Mouse (Mus musculus) heart, adult 8-10 months (tissue): ENCODE measurements around the gene Gxylt1. TPM values are rescaled to one million over a fixed set of nuclear protein-coding genes. Genes with fewer than 3 reads are reported as not detected.
A peak's percentile ranks its signal among the peaks of the same experiment; 100 is the strongest.
"Not testable (repeated sequence)": the region's sequence is repeated elsewhere in the genome, so short reads cannot be mapped to it uniquely, and the experiment has no call there.

Experiments
- DNase-seq: peaks from one replicate; pipeline ENCODE4 v3.0.0; 2022; ENCODE audit warnings: low spot score
- total RNA-seq, 4 experiments: library from RNA; stranded (reverse); gene quantifications; 2 replicates each; pipeline ENCODE4 v1.2.4; 2022

Gene Gxylt1
- 10 to 100 TPM in 3 of 4 experiments, 1 to 10 TPM in 1; 9.5 to 12.4 (median 11.0) TPM for total RNA-seq

GRCm38 (mm10) chr15:93274679-93275583 lies at the start of gene Gxylt1:
Gene Gxylt1, minus strand, starts transcription at chr15:93275179.
- DNase-seq, result peak; percentile 100

- DNase-seq, result peak; percentile 48
Measured at GRCm38 (mm10) chr15:93318781-93319180, 43.8 kb upstream of the Gxylt1 start.

GRCm38 (mm10) chr15:93310304-93310703 lies 35.3 kb upstream of the Gxylt1 start:
- not testable (repeated sequence) for DNase-seq

GRCm38 (mm10) chr15:93298197-93298596 lies 23.2 kb upstream of the Gxylt1 start:
- DNase-seq, result no peak

- DNase-seq, result no peak
Measured at GRCm38 (mm10) chr15:93294483-93294882, 19.5 kb upstream of the Gxylt1 start.

- DNase-seq, result no peak
Measured at GRCm38 (mm10) chr15:93288321-93288720, 13.3 kb upstream of the Gxylt1 start.

- no peak for DNase-seq
Measured at GRCm38 (mm10) chr15:93287628-93288027, 12.6 kb upstream of the Gxylt1 start.

- DNase-seq, result no peak
Measured at GRCm38 (mm10) chr15:93285244-93285643, 10.3 kb upstream of the Gxylt1 start.

- no peak for DNase-seq
Measured at GRCm38 (mm10) chr15:93284326-93284725, 9.3 kb upstream of the Gxylt1 start.

GRCm38 (mm10) chr15:93283349-93283748 lies 8.4 kb upstream of the Gxylt1 start:
- DNase-seq, result no peak

GRCm38 (mm10) chr15:93276276-93276675 lies 1.3 kb upstream of the Gxylt1 start:
- DNase-seq, result no peak

- DNase-seq, result no peak
Measured at GRCm38 (mm10) chr15:93275623-93276022, 644 bp upstream of the Gxylt1 start.

GRCm38 (mm10) chr15:93273788-93274678 lies 946 bp downstream of the Gxylt1 start:
- no peak for DNase-seq

- DNase-seq, result no peak
Measured at GRCm38 (mm10) chr15:93272948-93273347, 2.0 kb downstream of the Gxylt1 start.

- no peak for DNase-seq
Measured at GRCm38 (mm10) chr15:93270289-93270855, 4.6 kb downstream of the Gxylt1 start.

GRCm38 (mm10) chr15:93269572-93269971 lies 5.4 kb downstream of the Gxylt1 start:
- DNase-seq, result no peak

- no peak for DNase-seq
Measured at GRCm38 (mm10) chr15:93268001-93268400, 7.0 kb downstream of the Gxylt1 start.

- DNase-seq, result no peak
Measured at GRCm38 (mm10) chr15:93267479-93267878, 7.5 kb downstream of the Gxylt1 start.

- no peak for DNase-seq
Measured at GRCm38 (mm10) chr15:93266361-93266760, 8.6 kb downstream of the Gxylt1 start.

GRCm38 (mm10) chr15:93265728-93266127 lies 9.3 kb downstream of the Gxylt1 start:
- peak; percentile 80 for DNase-seq

- DNase-seq, result no peak
Measured at GRCm38 (mm10) chr15:93265231-93265630, 9.7 kb downstream of the Gxylt1 start.

- DNase-seq, result no peak
Measured at GRCm38 (mm10) chr15:93264221-93264620, 10.8 kb downstream of the Gxylt1 start.
